Mouse (Mus musculus): Measurements from ENCODE around the gene Sptan1. TPM values are rescaled to one million over a fixed set of nuclear protein-coding genes. Genes with fewer than 3 reads are reported as not detected.

Sptan1 gene
- total and polyA plus RNA-seq, 2 experiments from 2014 or later, result 79.3 to 266 TPM

DNA sequence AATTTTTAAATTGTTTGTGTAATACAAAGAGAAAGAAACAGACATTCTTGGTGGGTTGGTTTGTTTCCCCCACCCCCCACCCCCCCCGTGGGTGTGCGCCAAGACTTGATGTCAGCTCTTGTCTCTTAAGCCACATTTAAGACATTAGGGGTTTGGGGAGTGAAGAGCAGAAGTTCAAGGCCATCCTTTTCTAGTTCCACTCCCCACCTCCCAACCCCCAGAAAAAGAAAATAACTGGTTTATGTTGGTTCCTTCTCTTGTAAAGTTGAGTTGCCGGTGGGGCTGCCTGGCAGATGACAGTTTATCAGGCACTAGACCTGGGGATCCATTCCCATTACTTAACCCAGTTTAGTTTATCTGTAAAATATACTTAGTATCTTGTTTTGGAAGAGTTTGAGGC, 98.9 kb downstream of the Sptan1 start:
- no peak for DNase-seq (ENCODE audit: low spot score)
- WGBS, result 53% methylated on average over 3 of the region's 3 CpGs
- H3K9me3 ChIP-seq (replicated peaks; ENCODE audit: control insufficient read depth, low read length), result no peaks in the 10 kb centered on the region
- TF ChIP-seq CTCF (IDR thresholded peaks at IDR 0.05; ENCODE audit: low read depth) (no peak), EP300 (IDR thresholded peaks at IDR 0.05; ENCODE audit: low read depth) (no peak)
- H3K4me1 ChIP-seq (ENCODE audit: control insufficient read depth, insufficient read depth), result peaks cover 16% of the 10 kb centered on the region
- H3K4me3 ChIP-seq (ENCODE audit: low read depth, low read length), result no peak overlapping the region
- H3K36me3 ChIP-seq (replicated peaks; ENCODE audit: control insufficient read depth, insufficient read depth, low read length), result peaks cover 9% of the 10 kb centered on the region
- no peaks in the 10 kb centered on the region for H3K27me3 ChIP-seq (ENCODE audit: control insufficient read depth, insufficient read depth, low read length)
- no peak for ATAC-seq (ENCODE audit: insufficient read depth, low read depth)
- no peak overlapping the region for H3K9ac ChIP-seq (replicated peaks; ENCODE audit: low read depth, low read length)
- H3K4me2 ChIP-seq (ENCODE audit: low read depth, low read length), result no peak overlapping the region
- H3K27ac ChIP-seq (ENCODE audit: low read depth), result no peak overlapping the region

DNA sequence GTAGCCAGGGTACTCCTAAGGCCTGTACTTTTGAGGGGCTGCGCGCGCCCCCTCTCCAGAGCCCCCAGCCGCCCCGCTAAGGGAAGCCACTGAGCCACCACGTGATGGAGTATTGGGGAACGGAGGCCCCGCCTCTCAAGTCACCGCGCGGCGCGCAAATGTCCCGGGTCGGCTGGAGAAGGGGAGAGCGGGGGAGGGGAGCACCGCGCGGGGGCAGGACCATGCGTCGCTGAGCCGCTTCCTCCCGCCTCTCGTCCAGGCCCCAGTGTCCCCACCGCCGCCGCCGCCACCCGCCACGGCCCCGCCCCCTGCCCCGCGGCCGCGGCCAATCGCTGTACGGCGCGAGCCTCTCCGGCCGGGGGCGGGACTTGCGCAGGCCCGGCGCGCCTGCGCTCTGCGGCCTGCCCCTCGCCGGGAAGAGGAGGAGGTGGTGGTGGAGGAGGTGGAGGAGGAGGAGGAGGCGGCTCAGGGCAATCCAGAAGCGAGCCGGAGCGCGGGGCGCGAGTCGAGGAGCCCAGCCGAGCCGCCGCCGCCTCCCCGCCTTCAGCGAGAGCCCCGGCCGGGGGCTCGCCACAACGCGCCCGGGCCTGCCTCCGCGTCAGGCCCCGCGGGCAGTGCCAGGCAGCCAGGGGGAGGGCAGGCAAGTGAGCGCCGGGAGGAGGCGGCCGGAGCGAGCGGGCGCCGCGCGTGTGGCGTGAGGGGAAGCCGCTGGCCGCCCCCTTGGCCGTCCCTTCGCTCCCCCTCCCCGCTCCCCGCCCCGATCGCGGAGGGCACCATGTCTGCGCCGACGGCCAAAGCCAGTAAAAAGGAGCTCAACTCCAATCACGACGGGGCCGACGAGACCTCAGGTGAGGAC, 100.9 kb downstream of the Sptan1 start:
- no peaks in the 10 kb centered on the region for H3K27me3 ChIP-seq (ENCODE audit: control insufficient read depth, insufficient read depth, low read length)
- peak overlapping the region; percentile 91 for H3K9ac ChIP-seq (replicated peaks; ENCODE audit: low read depth, low read length)
- H3K36me3 ChIP-seq (replicated peaks; ENCODE audit: control insufficient read depth, insufficient read depth, low read length), result peaks cover 24% of the 10 kb centered on the region
- 0% methylated on average over 41 of the region's 101 CpGs for WGBS
- DNase-seq (ENCODE audit: low spot score) (peak; percentile 98), ATAC-seq (ENCODE audit: insufficient read depth, low read depth) (peak; percentile 95)
- peak overlapping the region; percentile 98 for H3K4me3 ChIP-seq (ENCODE audit: low read depth, low read length)
- H3K9me3 ChIP-seq (replicated peaks; ENCODE audit: control insufficient read depth, low read length), result no peaks in the 10 kb centered on the region
- H3K27ac ChIP-seq (ENCODE audit: low read depth), result peak overlapping the region; percentile 99
- H3K4me1 ChIP-seq (ENCODE audit: control insufficient read depth, insufficient read depth), result peaks cover 16% of the 10 kb centered on the region
- TF ChIP-seq CTCF (IDR thresholded peaks at IDR 0.05; ENCODE audit: low read depth) (peak; percentile 4; the same call in 1 of the 2 replicates), EP300 (IDR thresholded peaks at IDR 0.05; ENCODE audit: low read depth) (no peak)
- peak overlapping the region; percentile 92 for H3K4me2 ChIP-seq (ENCODE audit: low read depth, low read length)

GRCm38 (mm10) chr2:30067031-30067888, 101.9 kb downstream of the Sptan1 start:
- DNase-seq (ENCODE audit: low spot score) (no peak), ATAC-seq (ENCODE audit: insufficient read depth, low read depth) (peak; percentile 4)
- Histone ChIP-seq H3K4me1 (ENCODE audit: control insufficient read depth, insufficient read depth) (peaks cover 16% of the 10 kb centered on the region), H3K9me3 (replicated peaks; ENCODE audit: control insufficient read depth, low read length) (no peaks in the 10 kb centered on the region), H3K4me2 (ENCODE audit: low read depth, low read length) (peak overlapping the region; percentile 92), H3K4me3 (ENCODE audit: low read depth, low read length) (peak overlapping the region; percentile 98), H3K27ac (ENCODE audit: low read depth) (peak overlapping the region; percentile 99), H3K36me3 (replicated peaks; ENCODE audit: control insufficient read depth, insufficient read depth, low read length) (peaks cover 27% of the 10 kb centered on the region), H3K9ac (replicated peaks; ENCODE audit: low read depth, low read length) (peak overlapping the region; percentile 91), H3K27me3 (ENCODE audit: control insufficient read depth, insufficient read depth, low read length) (no peaks in the 10 kb centered on the region)
- TF ChIP-seq EP300 (IDR thresholded peaks at IDR 0.05; ENCODE audit: low read depth), result no peak
- TF ChIP-seq CTCF (IDR thresholded peaks at IDR 0.05; ENCODE audit: low read depth), result no peak
- under 1% methylated on average over 53 of the region's 69 CpGs for WGBS

GRCm38 (mm10) chr2:30067962-30068361, 102.6 kb downstream of the Sptan1 start:
- Histone ChIP-seq H3K4me3 (ENCODE audit: low read depth, low read length) (peak overlapping the region; percentile 98), H3K27ac (ENCODE audit: low read depth) (no peak overlapping the region), H3K4me1 (ENCODE audit: control insufficient read depth, insufficient read depth) (peaks cover 16% of the 10 kb centered on the region), H3K27me3 (ENCODE audit: control insufficient read depth, insufficient read depth, low read length) (no peaks in the 10 kb centered on the region), H3K9ac (replicated peaks; ENCODE audit: low read depth, low read length) (peak overlapping the region; percentile 91), H3K36me3 (replicated peaks; ENCODE audit: control insufficient read depth, insufficient read depth, low read length) (peaks cover 34% of the 10 kb centered on the region), H3K9me3 (replicated peaks; ENCODE audit: control insufficient read depth, low read length) (no peaks in the 10 kb centered on the region), H3K4me2 (ENCODE audit: low read depth, low read length) (peak overlapping the region; percentile 92)
- WGBS, result 26% methylated on average over 7 of the region's 7 CpGs
- no peak for DNase-seq (ENCODE audit: low spot score)
- ATAC-seq (ENCODE audit: insufficient read depth, low read depth), result no peak
- TF ChIP-seq EP300 (IDR thresholded peaks at IDR 0.05; ENCODE audit: low read depth) (no peak), CTCF (IDR thresholded peaks at IDR 0.05; ENCODE audit: low read depth) (no peak)

- Histone ChIP-seq H3K4me1 (ENCODE audit: control insufficient read depth, insufficient read depth) (peaks cover 2% of the 10 kb centered on the region; the same call in 1 of the 2 replicates), H3K27me3 (ENCODE audit: control insufficient read depth, insufficient read depth, low read length) (no peaks in the 10 kb centered on the region), H3K4me3 (ENCODE audit: low read depth, low read length) (no peak overlapping the region), H3K9ac (replicated peaks; ENCODE audit: low read depth, low read length) (no peak overlapping the region), H3K36me3 (replicated peaks; ENCODE audit: control insufficient read depth, insufficient read depth, low read length) (peaks cover 37% of the 10 kb centered on the region), H3K27ac (ENCODE audit: low read depth) (no peak overlapping the region), H3K9me3 (replicated peaks; ENCODE audit: control insufficient read depth, low read length) (no peaks in the 10 kb centered on the region), H3K4me2 (ENCODE audit: low read depth, low read length) (no peak overlapping the region)
- DNase-seq (ENCODE audit: low spot score), result no peak
- 78% methylated on average over 7 of the region's 7 CpGs for WGBS
- ATAC-seq (ENCODE audit: insufficient read depth, low read depth), result no peak
- no peak for TF ChIP-seq CTCF (IDR thresholded peaks at IDR 0.05; ENCODE audit: low read depth)
- no peak for TF ChIP-seq EP300 (IDR thresholded peaks at IDR 0.05; ENCODE audit: low read depth)
Measured at GRCm38 (mm10) chr2:30072875-30073274, 107.5 kb downstream of the Sptan1 start.

All from heart, postnatal 0 days (tissue).